Mouse (Mus musculus): ENCODE data around the gene Ifnar1.

Ifnar1 gene

GRCm38 (mm10) chr16:91461066-91461638 is 23.9 kb upstream of the Ifnar1 start:
- no peak for DNase-seq (ENCODE audit: low read depth, low spot score)

GRCm38 (mm10) chr16:91461773-91462181 is 23.3 kb upstream of the Ifnar1 start:
- DNase-seq (ENCODE audit: low read depth, low spot score) = no peak

- DNase-seq (ENCODE audit: low read depth, low spot score) = no peak
Measured at GRCm38 (mm10) chr16:91462644-91463043, 22.4 kb upstream of the Ifnar1 start.

DNA sequence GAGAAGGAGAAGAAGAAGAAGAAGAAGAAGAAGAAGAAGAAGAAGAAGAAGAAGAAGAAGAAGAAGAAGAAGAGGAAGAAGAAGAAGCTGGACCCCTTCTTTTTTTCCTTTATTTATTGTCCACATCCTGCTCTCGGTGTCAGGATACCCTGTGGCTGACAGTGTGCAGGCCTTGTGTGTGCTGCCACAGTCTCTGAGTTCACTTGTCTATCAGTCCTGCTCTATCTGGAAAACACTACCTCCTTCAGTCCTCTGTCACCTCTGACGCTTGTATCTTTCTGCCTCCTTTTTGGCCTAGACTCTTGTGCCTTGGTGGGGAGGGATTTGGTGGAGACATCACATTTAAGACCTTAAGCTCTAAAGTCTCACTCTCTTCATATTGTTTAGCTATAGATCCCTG is 21.6 kb upstream of the Ifnar1 start:
- DNase-seq (ENCODE audit: low read depth, low spot score) = no peak

DNA sequence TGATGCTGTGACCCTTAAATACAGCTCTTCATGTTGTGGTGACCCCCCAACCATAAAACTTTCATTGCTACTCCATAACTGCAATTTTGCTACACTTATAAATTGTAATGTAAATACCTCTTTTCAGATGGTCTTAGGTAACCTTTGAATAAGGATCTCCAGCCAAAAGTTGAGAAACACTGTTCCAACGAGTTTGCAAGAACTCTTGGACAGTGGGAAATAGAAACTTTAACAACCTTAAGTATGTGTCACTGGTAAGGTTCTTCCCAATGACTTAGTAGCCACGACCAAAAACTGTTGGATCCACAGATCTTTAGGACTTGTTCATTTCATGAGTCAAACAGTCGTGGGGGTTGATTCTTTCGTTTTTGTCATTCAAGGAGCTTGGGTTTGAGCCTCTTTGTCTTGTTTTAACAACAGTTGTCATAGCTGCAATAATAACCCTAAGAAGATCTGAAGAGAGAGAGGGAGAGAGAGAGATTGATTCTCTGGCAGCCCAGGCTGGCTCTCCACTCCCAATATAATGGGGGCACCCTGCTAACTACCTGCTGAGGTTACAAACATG is 21.1 kb upstream of the Ifnar1 start:
- no peak for DNase-seq (ENCODE audit: low read depth, low spot score)

- peak; percentile 96 for DNase-seq (ENCODE audit: low read depth, low spot score)
Measured at GRCm38 (mm10) chr16:91464594-91465504, 20.2 kb upstream of the Ifnar1 start.

DNA sequence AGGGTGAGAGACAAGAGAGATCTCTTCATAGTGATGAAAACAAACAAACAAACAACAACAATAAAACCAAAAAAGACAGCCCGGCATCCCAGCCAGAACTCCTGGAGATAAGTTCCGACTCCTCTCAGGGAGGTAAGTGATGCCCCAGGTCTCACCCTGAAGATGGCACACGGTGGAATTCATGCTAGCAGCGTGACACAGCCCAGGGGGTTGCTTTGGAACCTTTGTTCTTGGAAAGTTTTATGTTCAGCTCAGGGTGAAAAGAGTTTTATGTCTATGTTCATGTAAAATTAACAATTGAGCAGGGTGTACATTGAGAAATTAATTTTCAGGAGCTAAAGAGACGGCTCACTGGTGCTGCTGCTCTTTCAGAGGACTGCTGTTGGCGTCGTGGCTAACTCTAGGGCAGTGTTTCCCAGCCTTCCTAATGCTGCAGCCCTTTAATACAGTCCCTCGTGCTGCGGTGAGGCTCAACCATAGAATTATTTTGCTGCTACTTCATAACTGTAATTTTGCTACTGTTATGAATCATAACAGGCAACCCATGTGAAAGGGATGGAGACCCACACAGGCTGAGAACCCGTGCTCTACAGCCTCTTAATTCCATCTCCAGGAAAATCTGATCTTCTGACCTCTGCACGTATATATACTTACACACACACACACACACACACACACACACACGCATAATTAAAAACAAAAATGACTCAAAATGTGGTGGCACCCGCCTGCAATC is 19.4 kb upstream of the Ifnar1 start:
- DNase-seq (ENCODE audit: low read depth, low spot score) = no peak

- DNase-seq (ENCODE audit: low read depth, low spot score) = peak; percentile 12
Measured at GRCm38 (mm10) chr16:91466566-91466965, 18.5 kb upstream of the Ifnar1 start.

DNA sequence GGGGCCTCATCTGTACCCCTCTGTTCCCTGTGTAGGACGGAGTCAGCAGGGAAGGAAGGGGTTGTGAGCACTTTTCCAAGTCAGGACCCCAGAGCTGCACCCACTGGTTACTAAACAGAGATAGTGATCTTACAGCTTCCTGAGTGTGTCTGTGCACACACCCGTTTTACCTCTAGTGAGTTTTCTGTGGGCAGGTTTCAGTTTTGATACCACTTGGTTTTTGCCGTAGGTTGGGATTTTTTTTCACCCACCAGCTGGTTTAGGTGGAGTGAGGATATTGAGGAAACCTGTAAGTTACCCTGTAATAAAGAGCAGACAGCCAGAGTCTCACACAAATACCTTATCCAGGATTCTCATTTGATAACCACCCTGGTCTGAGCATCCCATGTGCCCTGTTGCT is 14.6 kb upstream of the Ifnar1 start:
- DNase-seq (ENCODE audit: low read depth, low spot score) = no peak

GRCm38 (mm10) chr16:91471481-91471880 is 13.6 kb upstream of the Ifnar1 start:
- DNase-seq (ENCODE audit: low read depth, low spot score) = no peak

GRCm38 (mm10) chr16:91475753-91476152 is 9.3 kb upstream of the Ifnar1 start:
- peak; percentile 11 for DNase-seq (ENCODE audit: low read depth, low spot score)

DNA sequence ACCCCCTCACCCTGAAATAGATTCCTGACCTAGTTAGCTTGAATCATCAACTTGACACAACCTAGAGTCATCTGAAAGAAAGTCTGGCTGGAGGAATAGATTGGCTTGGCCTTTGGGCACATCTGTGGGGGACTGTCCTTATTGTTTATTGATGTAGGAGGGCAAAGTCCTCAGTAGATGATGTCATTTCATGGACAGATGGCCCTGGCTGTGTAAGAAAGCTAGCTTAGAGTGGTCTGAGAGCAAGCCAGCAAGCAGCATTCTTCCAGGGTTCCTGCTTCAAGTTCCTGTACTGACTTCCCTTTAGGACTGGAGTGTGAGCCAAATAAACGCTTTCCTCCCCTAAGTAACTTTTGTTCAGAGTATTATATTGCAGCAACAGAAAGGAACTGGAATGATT is 7.0 kb upstream of the Ifnar1 start:
- DNase-seq (ENCODE audit: low read depth, low spot score) = no peak

DNA sequence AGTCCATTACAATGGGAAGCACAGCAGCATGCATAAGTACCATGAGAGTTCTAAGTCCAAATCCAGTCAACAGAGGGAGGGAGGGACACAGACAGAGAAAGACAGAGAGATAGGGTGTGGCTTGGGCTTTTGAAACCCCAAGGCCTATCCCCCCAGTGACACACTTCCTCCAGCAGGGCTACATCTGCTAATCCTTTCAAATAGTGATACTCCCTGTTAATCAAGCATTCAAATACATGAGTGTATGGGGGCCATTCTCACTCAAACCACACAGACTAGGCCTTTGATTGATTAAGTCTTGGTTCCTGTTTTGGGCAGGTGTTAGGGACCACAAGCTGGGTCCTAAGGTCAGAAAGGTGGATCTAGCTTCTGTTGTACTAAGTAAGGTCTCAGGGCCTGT is 4.5 kb upstream of the Ifnar1 start:
- DNase-seq (ENCODE audit: low read depth, low spot score) = peak; percentile 84

DNA sequence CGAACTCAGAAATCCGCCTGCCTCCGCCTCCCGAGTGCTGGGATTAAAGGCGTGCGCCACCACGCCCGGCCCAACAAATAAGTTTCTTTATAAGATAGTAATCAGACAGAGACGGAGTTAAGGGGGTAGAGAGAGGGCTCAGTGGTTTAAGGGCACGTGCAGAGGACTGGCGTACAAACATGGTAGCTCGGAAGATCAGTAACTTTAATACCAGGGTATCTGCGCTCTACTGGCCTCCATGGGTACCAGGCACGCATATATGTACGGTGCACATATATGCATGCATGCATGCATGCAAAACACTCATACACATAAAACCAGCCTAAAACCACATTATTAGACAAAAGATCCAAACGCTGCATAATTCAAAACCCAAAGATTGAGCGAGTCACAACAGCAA is 651 bp upstream of the Ifnar1 start:
- DNase-seq (ENCODE audit: low read depth, low spot score) = peak; percentile 20

DNA sequence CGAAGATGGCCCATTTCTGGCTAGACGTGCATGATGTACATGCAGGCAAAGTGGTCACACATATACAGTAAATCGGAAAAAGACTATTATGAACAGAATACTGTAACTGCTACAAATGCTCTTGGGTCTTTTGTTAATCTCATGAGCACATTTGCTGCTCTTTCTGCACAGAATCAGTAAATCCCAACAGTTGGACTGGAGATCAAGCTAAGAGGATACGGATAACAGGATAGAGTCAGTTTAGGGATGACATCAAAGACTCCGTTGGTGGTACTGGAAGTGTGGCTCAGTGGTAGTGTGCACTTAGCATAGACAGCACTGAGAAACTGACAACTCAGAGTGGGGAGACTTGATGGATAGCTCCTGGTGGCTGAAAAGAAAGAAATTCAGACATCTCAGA is 803 bp downstream of the Ifnar1 start:
- DNase-seq (ENCODE audit: low read depth, low spot score) = no peak

- DNase-seq (ENCODE audit: low read depth, low spot score) = no peak
Measured at GRCm38 (mm10) chr16:91488066-91488465, 3.0 kb downstream of the Ifnar1 start.

DNA sequence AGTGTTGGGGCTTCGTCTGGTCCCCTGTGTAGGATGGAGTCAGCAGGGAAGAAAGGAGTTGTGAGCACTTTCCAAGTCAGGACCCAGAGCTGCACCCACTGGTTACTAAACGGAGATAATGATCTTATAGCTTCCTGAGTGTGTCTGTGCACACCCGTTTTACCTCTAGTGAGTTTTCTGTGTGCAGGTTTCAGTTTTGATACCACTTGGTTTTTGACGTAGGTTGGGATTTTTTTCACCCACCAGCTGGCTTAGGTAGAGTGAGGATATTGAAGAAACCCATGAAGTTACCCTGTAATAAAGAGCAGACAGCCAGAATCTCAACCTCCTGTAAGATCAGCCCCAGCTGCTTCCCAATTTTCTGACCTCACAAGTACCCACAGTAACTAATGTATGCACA is 5.9 kb downstream of the Ifnar1 start:
- DNase-seq (ENCODE audit: low read depth, low spot score) = no peak

DNA sequence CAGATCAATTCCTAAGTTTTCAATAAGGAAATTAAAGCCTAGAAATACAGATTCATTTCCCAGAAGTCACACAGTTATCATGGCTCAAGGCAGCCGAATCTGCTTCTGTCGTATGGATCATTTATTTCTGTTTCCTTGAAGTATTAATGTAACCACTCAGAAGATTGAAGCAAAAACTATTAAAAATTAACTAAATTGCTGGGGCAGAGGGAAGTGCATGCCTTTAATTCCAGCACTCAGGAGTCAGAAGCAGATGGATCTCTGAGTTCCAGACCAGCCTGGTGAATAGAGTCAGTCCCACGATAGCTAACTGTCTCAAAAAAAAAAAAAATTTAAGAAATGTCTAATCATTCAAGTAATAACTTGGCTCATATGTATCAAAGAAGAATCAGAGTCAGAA is 6.4 kb downstream of the Ifnar1 start:
- no peak for DNase-seq (ENCODE audit: low read depth, low spot score)

- no peak for DNase-seq (ENCODE audit: low read depth, low spot score)
Measured at GRCm38 (mm10) chr16:91495501-91495900, 10.5 kb downstream of the Ifnar1 start.

- DNase-seq (ENCODE audit: low read depth, low spot score) = peak; percentile 52
Measured at GRCm38 (mm10) chr16:91496206-91496605, 11.2 kb downstream of the Ifnar1 start.

- DNase-seq (ENCODE audit: low read depth, low spot score) = no peak
Measured at GRCm38 (mm10) chr16:91496766-91497165, 11.7 kb downstream of the Ifnar1 start.

GRCm38 (mm10) chr16:91498041-91498440 is 13.0 kb downstream of the Ifnar1 start:
- DNase-seq (ENCODE audit: low read depth, low spot score) = no peak
